Mouse (Mus musculus): ENCODE measurements around the gene Olfr180. TPM values are rescaled to one million over a fixed set of nuclear protein-coding genes. Genes with fewer than 3 reads are reported as not detected.

Olfr180 gene
- polyA plus RNA-seq (2016; fragmentation: Nextera tagmentation; extraction: Ambion mirVana): not detected in 2 replicates

DNA sequence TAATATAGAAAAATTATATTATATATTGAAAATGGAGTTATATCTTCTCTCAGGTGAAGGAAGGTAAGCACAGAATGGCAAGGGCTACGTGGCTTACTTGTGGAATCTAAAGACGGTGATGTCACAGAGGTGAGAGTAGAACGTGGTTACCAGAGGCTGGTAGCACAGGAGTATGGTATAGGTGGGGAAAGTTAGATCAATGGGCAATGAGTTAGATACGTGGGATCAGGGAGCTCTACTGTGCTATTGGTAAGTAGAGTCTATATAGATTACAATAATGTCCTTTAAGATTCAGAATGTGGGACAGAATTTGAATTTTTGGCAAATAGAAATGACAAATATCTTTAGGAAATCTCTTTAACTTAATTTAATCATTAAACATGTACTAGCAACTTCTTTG is at the start of gene Olfr180:
Olfr180 (minus strand) TSS at position 101 of the 400 bp plus-strand sequence.
- Histone ChIP-seq H3K36me3 (no peaks in the 10 kb centered on the region), H3K27ac (no peak within 1 kb of the TSS), H3K4me1 (no peaks in the 10 kb centered on the region), H3K4me3 (no peak within 1 kb of the TSS), H3K9me3 (no peaks in the 10 kb centered on the region), H3K27me3 (ENCODE audit: insufficient read depth, poor library complexity, severe bottlenecking) (no peaks in the 10 kb centered on the region)
- DNase-seq (ENCODE audit: low spot score): no peak
- 78% methylated on average over 4 of the region's 4 CpGs for WGBS

DNA sequence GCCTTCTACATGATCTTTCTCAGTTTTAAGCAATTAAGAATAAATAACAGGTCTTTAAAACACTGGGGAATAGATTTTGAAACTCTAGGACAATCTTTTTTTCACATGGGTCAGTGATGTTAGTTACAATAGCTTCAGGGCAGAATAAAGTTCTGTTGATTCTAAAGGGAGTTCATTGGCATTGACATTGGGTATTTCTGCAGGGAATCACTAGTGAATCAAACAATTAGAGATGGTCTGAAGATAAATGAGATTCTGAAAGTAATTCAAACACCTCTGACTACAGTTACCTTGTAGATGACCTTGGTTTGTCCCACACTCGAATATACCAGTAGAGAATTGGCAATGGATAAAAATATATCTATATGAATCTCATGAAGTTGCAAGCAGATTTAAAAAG is 537 bp downstream of the Olfr180 start, which contains the start of gene Olfr181:
Olfr181 (minus strand) TSS at position 101 of the 400 bp plus-strand sequence.
- no peak for DNase-seq (ENCODE audit: low spot score)
- Histone ChIP-seq H3K36me3 (no peaks in the 10 kb centered on the region), H3K4me1 (no peaks in the 10 kb centered on the region), H3K4me3 (no peak within 1 kb of the TSS), H3K27me3 (ENCODE audit: insufficient read depth, poor library complexity, severe bottlenecking) (no peaks in the 10 kb centered on the region), H3K27ac (no peak within 1 kb of the TSS), H3K9me3 (no peaks in the 10 kb centered on the region)
- WGBS: 59% methylated on average over 1 of the region's 1 CpGs

DNA sequence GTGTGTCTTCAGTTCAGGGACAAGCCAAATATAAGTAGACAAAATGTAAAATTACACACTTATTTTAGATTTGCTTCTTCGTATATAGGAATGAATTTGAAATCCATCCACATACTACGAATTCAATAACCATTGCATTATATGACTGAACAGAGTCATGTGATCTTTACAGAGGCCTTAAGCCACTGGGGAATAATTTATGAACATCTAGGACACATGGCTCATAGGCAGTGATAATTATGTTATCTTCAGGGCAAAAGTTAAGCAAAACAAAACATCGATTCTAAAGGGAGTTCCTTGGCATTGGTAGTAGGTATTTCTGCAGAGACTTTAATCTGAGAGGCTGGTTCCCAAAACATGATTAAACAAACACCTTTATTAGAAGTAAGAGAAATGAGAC is 37.2 kb downstream of the Olfr180 start, which contains the start of gene Olfr178:
Olfr178 (minus strand) TSS at position 101 of the 400 bp plus-strand sequence.
- Histone ChIP-seq H3K4me3 (no peak within 1 kb of the TSS), H3K27ac (no peak within 1 kb of the TSS), H3K27me3 (ENCODE audit: insufficient read depth, poor library complexity, severe bottlenecking) (no peaks in the 10 kb centered on the region), H3K36me3 (no peaks in the 10 kb centered on the region), H3K4me1 (no peaks in the 10 kb centered on the region), H3K9me3 (0 out of 2 replicates have a peak, but pooled peaks cover under 1% of the 10 kb centered on the region)
- WGBS: 86% methylated on average over 3 of the region's 3 CpGs
- DNase-seq (ENCODE audit: low spot score): no peak

DNA sequence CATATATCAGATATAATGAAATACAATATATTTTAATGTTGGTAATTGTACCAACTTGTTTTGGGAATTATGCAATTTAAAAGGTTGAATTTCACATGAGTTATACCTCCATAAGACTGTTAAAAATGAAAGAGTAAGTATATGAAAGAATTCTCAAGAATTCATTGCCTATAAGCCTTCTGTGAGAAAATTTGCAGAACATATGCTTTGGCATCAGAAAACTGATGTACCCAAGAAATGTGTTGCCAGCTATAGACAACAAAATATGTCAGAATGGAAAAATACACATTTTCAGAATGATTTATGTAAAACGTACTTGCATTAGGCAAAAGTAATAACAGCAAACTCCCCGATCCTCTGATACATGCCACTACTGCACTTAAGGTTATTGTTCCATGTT is 44.8 kb downstream of the Olfr180 start:
- Histone ChIP-seq H3K36me3 (no peaks in the 10 kb centered on the region), H3K27me3 (ENCODE audit: insufficient read depth, poor library complexity, severe bottlenecking) (no peaks in the 10 kb centered on the region), H3K27ac (no peak overlapping the region), H3K9me3 (0 out of 2 replicates have a peak, but pooled peaks cover 4% of the 10 kb centered on the region), H3K4me1 (no peaks in the 10 kb centered on the region), H3K4me3 (no peak overlapping the region)
- no peak for DNase-seq (ENCODE audit: low spot score)
- WGBS: 83% methylated on average over 2 of the region's 2 CpGs

- Histone ChIP-seq H3K27me3 (ENCODE audit: insufficient read depth, poor library complexity, severe bottlenecking) (no peaks in the 10 kb centered on the region), H3K9me3 (no peaks in the 10 kb centered on the region), H3K4me3 (no peak within 1 kb of the TSS), H3K4me1 (no peaks in the 10 kb centered on the region), H3K36me3 (no peaks in the 10 kb centered on the region), H3K27ac (no peak within 1 kb of the TSS)
- 47% methylated on average over 1 of the region's 1 CpGs for WGBS
- DNase-seq (ENCODE audit: low spot score): no peak
Observed at GRCm38 (mm10) chr16:58874668-58875067, 54.5 kb downstream of the Olfr180 start, which contains the start of gene Olfr177. TSS of gene Olfr177 (minus strand) at chr16:58874768.

Other genes starting within 250 kb of the Olfr180 start
- gene Gpr15, start 210.3 kb downstream of the Olfr180 start, polyA plus RNA-seq (2016; fragmentation: Nextera tagmentation; extraction: Ambion mirVana): not detected in 2 replicates
- 106 TPM in 2 replicates for gene Cldnd1, start 201.5 kb downstream of the Olfr180 start, polyA plus RNA-seq (2016; fragmentation: Nextera tagmentation; extraction: Ambion mirVana)
- gene Olfr172, start 166.2 kb downstream of the Olfr180 start, polyA plus RNA-seq (2016; fragmentation: Nextera tagmentation; extraction: Ambion mirVana): not detected in 2 replicates
- not detected in 2 replicates for gene Olfr173, start 129.1 kb downstream of the Olfr180 start, polyA plus RNA-seq (2016; fragmentation: Nextera tagmentation; extraction: Ambion mirVana)
- gene Olfr175-ps1, start 102.6 kb downstream of the Olfr180 start, polyA plus RNA-seq (2016; fragmentation: Nextera tagmentation; extraction: Ambion mirVana): not detected in 2 replicates
- gene Olfr177, start 54.6 kb downstream of the Olfr180 start, polyA plus RNA-seq (2016; fragmentation: Nextera tagmentation; extraction: Ambion mirVana): not detected in 2 replicates
- gene Olfr178, start 37.3 kb downstream of the Olfr180 start, polyA plus RNA-seq (2016; fragmentation: Nextera tagmentation; extraction: Ambion mirVana): not detected in 2 replicates
- gene Olfr181, start 637 bp downstream of the Olfr180 start, polyA plus RNA-seq (2016; fragmentation: Nextera tagmentation; extraction: Ambion mirVana): not detected in 2 replicates
- not detected in 2 replicates for gene Olfr183, start 66.0 kb upstream of the Olfr180 start, polyA plus RNA-seq (2016; fragmentation: Nextera tagmentation; extraction: Ambion mirVana)
- not detected in 2 replicates for gene Olfr186, start 100.9 kb upstream of the Olfr180 start, polyA plus RNA-seq (2016; fragmentation: Nextera tagmentation; extraction: Ambion mirVana)
- gene Olfr187, start 110.4 kb upstream of the Olfr180 start, polyA plus RNA-seq (2016; fragmentation: Nextera tagmentation; extraction: Ambion mirVana): not detected in 2 replicates
- gene Olfr190, start 148.6 kb upstream of the Olfr180 start, polyA plus RNA-seq (2016; fragmentation: Nextera tagmentation; extraction: Ambion mirVana): not detected in 2 replicates
- not detected in 2 replicates for gene Olfr191, start 160.4 kb upstream of the Olfr180 start, polyA plus RNA-seq (2016; fragmentation: Nextera tagmentation; extraction: Ambion mirVana)
- not detected in 2 replicates for gene Olfr193, start 182.5 kb upstream of the Olfr180 start, polyA plus RNA-seq (2016; fragmentation: Nextera tagmentation; extraction: Ambion mirVana)
- not detected in 2 replicates for gene Olfr194, start 191.7 kb upstream of the Olfr180 start, polyA plus RNA-seq (2016; fragmentation: Nextera tagmentation; extraction: Ambion mirVana)
- gene Olfr195, start 217.7 kb upstream of the Olfr180 start, polyA plus RNA-seq (2016; fragmentation: Nextera tagmentation; extraction: Ambion mirVana): not detected in 2 replicates
- gene Olfr196, start 241.1 kb upstream of the Olfr180 start, polyA plus RNA-seq (2016; fragmentation: Nextera tagmentation; extraction: Ambion mirVana): not detected in 2 replicates

All from heart, embryonic 10.5 days (tissue).